Mouse (Mus musculus): ENCODE data around the gene Pitx2. TPM values are rescaled to one million over a fixed set of nuclear protein-coding genes. Genes with fewer than 3 reads are reported as not detected.

The Pitx2 gene
- total and polyA plus RNA-seq, 3 experiments, result 0.27 TPM; not detected in 2

GRCm38 (mm10) chr3:129165715-129166114 lies 34.0 kb upstream of the Pitx2 start:
- ATAC-seq (ENCODE audit: extremely low read depth, insufficient number of reproducible peaks, low FRiP score, poor library complexity, severe bottlenecking) (no peak), DNase-seq (ENCODE audit: low spot score) (no peak)
- no peaks in the 10 kb centered on the region for H3K4me1 ChIP-seq (ENCODE audit: insufficient read depth, low read depth, low read length)
- H3K9me3 ChIP-seq (replicated peaks), result peaks cover 48% of the 10 kb centered on the region
- TF ChIP-seq POLR2AphosphoS5 (IDR thresholded peaks at IDR 0.05; ENCODE audit: insufficient replicate concordance, low read depth, low read length), result no peak
- TF ChIP-seq GATA1 (IDR thresholded peaks at IDR 0.05; ENCODE audit: borderline replicate concordance, low read length), result no peak
- TF ChIP-seq CTCF (IDR thresholded peaks at IDR 0.05; ENCODE audit: low read depth, low read length), result no peak
- no peak for TF ChIP-seq GATA2 (IDR thresholded peaks at IDR 0.05; ENCODE audit: borderline replicate concordance, low read depth, low read length)
- TF ChIP-seq TAL1 (conservative IDR thresholded peaks at IDR 0.05; ENCODE audit: low read depth, low read length), result no peak
- no peaks in the 10 kb centered on the region for H3K36me3 ChIP-seq (replicated peaks)
- no peaks in the 10 kb centered on the region for H3K27me3 ChIP-seq (ENCODE audit: insufficient read depth, low read length)
- no peak overlapping the region for H3K4me3 ChIP-seq (ENCODE audit: low read depth, low read length)

- Histone ChIP-seq H3K4me3 (ENCODE audit: low read depth, low read length) (no peak overlapping the region), H3K36me3 (replicated peaks) (no peaks in the 10 kb centered on the region), H3K4me1 (ENCODE audit: insufficient read depth, low read depth, low read length) (no peaks in the 10 kb centered on the region), H3K9me3 (replicated peaks) (peaks cover 43% of the 10 kb centered on the region), H3K27me3 (ENCODE audit: insufficient read depth, low read length) (no peaks in the 10 kb centered on the region)
- DNase-seq (ENCODE audit: low spot score) (no peak), ATAC-seq (ENCODE audit: extremely low read depth, insufficient number of reproducible peaks, low FRiP score, poor library complexity, severe bottlenecking) (no peak)
- TF ChIP-seq GATA1 (IDR thresholded peaks at IDR 0.05; ENCODE audit: borderline replicate concordance, low read length) (no peak), GATA2 (IDR thresholded peaks at IDR 0.05; ENCODE audit: borderline replicate concordance, low read depth, low read length) (no peak), POLR2AphosphoS5 (IDR thresholded peaks at IDR 0.05; ENCODE audit: insufficient replicate concordance, low read depth, low read length) (no peak), TAL1 (conservative IDR thresholded peaks at IDR 0.05; ENCODE audit: low read depth, low read length) (no peak), CTCF (IDR thresholded peaks at IDR 0.05; ENCODE audit: low read depth, low read length) (no peak)
Measured at GRCm38 (mm10) chr3:129166684-129167083, 33.0 kb upstream of the Pitx2 start.

GRCm38 (mm10) chr3:129170416-129170815 lies 29.3 kb upstream of the Pitx2 start:
- DNase-seq (ENCODE audit: low spot score), result no peak

GRCm38 (mm10) chr3:129171789-129172188 lies 27.9 kb upstream of the Pitx2 start:
- no peak overlapping the region for H3K4me3 ChIP-seq (ENCODE audit: low read depth, low read length)
- H3K9me3 ChIP-seq (replicated peaks), result peaks cover 49% of the 10 kb centered on the region
- no peaks in the 10 kb centered on the region for H3K27me3 ChIP-seq (ENCODE audit: insufficient read depth, low read length)
- DNase-seq (ENCODE audit: low spot score) (no peak), ATAC-seq (ENCODE audit: extremely low read depth, insufficient number of reproducible peaks, low FRiP score, poor library complexity, severe bottlenecking) (no peak)
- no peaks in the 10 kb centered on the region for H3K36me3 ChIP-seq (replicated peaks)
- TF ChIP-seq GATA1 (IDR thresholded peaks at IDR 0.05; ENCODE audit: borderline replicate concordance, low read length) (no peak), TAL1 (conservative IDR thresholded peaks at IDR 0.05; ENCODE audit: low read depth, low read length) (no peak), GATA2 (IDR thresholded peaks at IDR 0.05; ENCODE audit: borderline replicate concordance, low read depth, low read length) (no peak), CTCF (IDR thresholded peaks at IDR 0.05; ENCODE audit: low read depth, low read length) (no peak)
- H3K4me1 ChIP-seq (ENCODE audit: insufficient read depth, low read depth, low read length), result no peaks in the 10 kb centered on the region

More at GRCm38 (mm10) chr3:129170416-129170815, 29.3 kb upstream of the Pitx2 start:
- no peak for ATAC-seq (ENCODE audit: extremely low read depth, insufficient number of reproducible peaks, low FRiP score, poor library complexity, severe bottlenecking)
- TF ChIP-seq CTCF (IDR thresholded peaks at IDR 0.05; ENCODE audit: low read depth, low read length), result no peak
- TF ChIP-seq POLR2AphosphoS5 (IDR thresholded peaks at IDR 0.05; ENCODE audit: insufficient replicate concordance, low read depth, low read length), result no peak
- TF ChIP-seq GATA2 (IDR thresholded peaks at IDR 0.05; ENCODE audit: borderline replicate concordance, low read depth, low read length), result no peak
- no peak for TF ChIP-seq TAL1 (conservative IDR thresholded peaks at IDR 0.05; ENCODE audit: low read depth, low read length)
- no peak for TF ChIP-seq GATA1 (IDR thresholded peaks at IDR 0.05; ENCODE audit: borderline replicate concordance, low read length)
- no peaks in the 10 kb centered on the region for H3K27me3 ChIP-seq (ENCODE audit: insufficient read depth, low read length)
- H3K9me3 ChIP-seq (replicated peaks), result peaks cover 43% of the 10 kb centered on the region
- no peak overlapping the region for H3K4me3 ChIP-seq (ENCODE audit: low read depth, low read length)
- no peaks in the 10 kb centered on the region for H3K36me3 ChIP-seq (replicated peaks)
- no peaks in the 10 kb centered on the region for H3K4me1 ChIP-seq (ENCODE audit: insufficient read depth, low read depth, low read length)

GRCm38 (mm10) chr3:129194436-129194835 lies 5.2 kb upstream of the Pitx2 start:
- H3K9me3 ChIP-seq (replicated peaks), result peaks cover 43% of the 10 kb centered on the region
- ATAC-seq (ENCODE audit: extremely low read depth, insufficient number of reproducible peaks, low FRiP score, poor library complexity, severe bottlenecking) (no peak), DNase-seq (ENCODE audit: low spot score) (no peak)
- H3K36me3 ChIP-seq (replicated peaks), result no peaks in the 10 kb centered on the region
- H3K4me1 ChIP-seq (ENCODE audit: insufficient read depth, low read depth, low read length), result no peaks in the 10 kb centered on the region
- H3K4me3 ChIP-seq (ENCODE audit: low read depth, low read length), result no peak overlapping the region
- TF ChIP-seq POLR2AphosphoS5 (IDR thresholded peaks at IDR 0.05; ENCODE audit: insufficient replicate concordance, low read depth, low read length), result no peak
- no peak for TF ChIP-seq TAL1 (conservative IDR thresholded peaks at IDR 0.05; ENCODE audit: low read depth, low read length)
- TF ChIP-seq GATA1 (IDR thresholded peaks at IDR 0.05; ENCODE audit: borderline replicate concordance, low read length), result no peak
- no peak for TF ChIP-seq CTCF (IDR thresholded peaks at IDR 0.05; ENCODE audit: low read depth, low read length)
- no peak for TF ChIP-seq GATA2 (IDR thresholded peaks at IDR 0.05; ENCODE audit: borderline replicate concordance, low read depth, low read length)
- no peaks in the 10 kb centered on the region for H3K27me3 ChIP-seq (ENCODE audit: insufficient read depth, low read length)

- no peaks in the 10 kb centered on the region for H3K4me1 ChIP-seq (ENCODE audit: insufficient read depth, low read depth, low read length)
- H3K36me3 ChIP-seq (replicated peaks), result no peaks in the 10 kb centered on the region
- TF ChIP-seq GATA2 (IDR thresholded peaks at IDR 0.05; ENCODE audit: borderline replicate concordance, low read depth, low read length) (no peak), TAL1 (conservative IDR thresholded peaks at IDR 0.05; ENCODE audit: low read depth, low read length) (no peak), GATA1 (IDR thresholded peaks at IDR 0.05; ENCODE audit: borderline replicate concordance, low read length) (no peak)
- DNase-seq (ENCODE audit: low spot score), result no peak
- no peak overlapping the region for H3K4me3 ChIP-seq (ENCODE audit: low read depth, low read length)
- no peaks in the 10 kb centered on the region for H3K27me3 ChIP-seq (ENCODE audit: insufficient read depth, low read length)
- no peak for ATAC-seq (ENCODE audit: extremely low read depth, insufficient number of reproducible peaks, low FRiP score, poor library complexity, severe bottlenecking)
- peaks cover 49% of the 10 kb centered on the region for H3K9me3 ChIP-seq (replicated peaks)
Measured at GRCm38 (mm10) chr3:129195036-129195435, 4.6 kb upstream of the Pitx2 start.

Measured in G1E (cell line).